Mouse (Mus musculus) hindbrain, embryonic 16.5 days (tissue): Measurements from ENCODE around the gene E2f8. TPM values are rescaled to one million over a fixed set of nuclear protein-coding genes. Genes with fewer than 3 reads are reported as not detected.

Experiments
- ATAC-seq: fragments of 200-750 bp; cut with Nextera tagmentation; 2 replicates; pipeline ENCODE4 v1.8.0; 2017; ENCODE audit warnings: moderate TSS enrichment, moderate library complexity
- H3K27ac ChIP-seq: fragments of 300-500 bp; sonication (generic); 2 replicates; pipeline ENCODE4 v1.5.1; 2014; ENCODE audit warnings: low read depth, mild to moderate bottlenecking, control low read depth, low read length, moderate library complexity
- H3K27me3 ChIP-seq: fragments of 300-500 bp; sonication (generic); replicated peaks from 2 replicates; pipeline ENCODE4 v1.6.1; 2014; ENCODE audit warnings: low read length; ENCODE audit not compliant: control insufficient read depth, insufficient read depth
- H3K36me3 ChIP-seq: fragments of 300-500 bp; sonication (generic); 2 replicates; pipeline ENCODE4 v1.6.1; 2014; ENCODE audit warnings: mild to moderate bottlenecking, low read length, moderate library complexity, mixed read lengths; ENCODE audit not compliant: control insufficient read depth, insufficient read depth
- H3K4me1 ChIP-seq: fragments of 300-500 bp; sonication (generic); 2 replicates; pipeline ENCODE4 v1.6.1; 2014; ENCODE audit warnings: low read depth, low read length; ENCODE audit not compliant: control insufficient read depth, insufficient read depth
- H3K4me2 ChIP-seq: fragments of 300-500 bp; sonication (generic); 2 replicates; pipeline ENCODE4 v1.6.1; 2014; ENCODE audit warnings: mild to moderate bottlenecking, low read length, control low read depth, moderate library complexity
- H3K4me3 ChIP-seq: fragments of 300-500 bp; sonication (generic); 2 replicates; pipeline ENCODE4 v1.5.1; 2014; ENCODE audit warnings: mild to moderate bottlenecking, low read length, control low read depth, moderate library complexity
- H3K9ac ChIP-seq: fragments of 300-500 bp; sonication (generic); 2 replicates; pipeline ENCODE4 v1.6.1; 2014; ENCODE audit warnings: low read depth, mild to moderate bottlenecking, control low read depth, low read length, moderate library complexity
- H3K9me3 ChIP-seq: fragments of 300-500 bp; sonication (generic); 2 replicates; pipeline ENCODE4 v1.6.1; 2014; ENCODE audit warnings: mild to moderate bottlenecking, low read length, moderate library complexity; ENCODE audit not compliant: control insufficient read depth
- WGBS: fragments of 180-500 bp; shearing (Covaris S2); extraction: QIAGEN DNeasy Blood & Tissue Kit; methylation state at CpG from one replicate; pipeline ENCODE4 v1.1.7; 2014; 5-methylcytosine and 5-hydroxymethylcytosine counted together
- polyA plus RNA-seq: library from polyadenylated mRNA; unstranded; fragments of >200 nt; fragmentation: Nextera tagmentation; extraction: Ambion mirVana; gene quantifications from 2 replicates; pipeline ENCODE4 v1.2.1, GENCODE M21; 2015

Gene E2f8
- 2.5 and 3.7 TPM in 2 replicates for polyA plus RNA-seq

- H3K27ac ChIP-seq: no peak within 1 kb of the TSS
Observed at GRCm38 (mm10) chr7:48881486-48881885, at the start of gene E2f8. TSS of gene E2f8 (minus strand) at chr7:48881596.

GRCm38 (mm10) chr7:48930399-48930798 is 49.0 kb upstream of the E2f8 start:
- H3K4me1 ChIP-seq: no peaks in the 10 kb centered on the region
- H3K36me3 ChIP-seq: no peaks in the 10 kb centered on the region
- no peak overlapping the region for H3K4me2 ChIP-seq
- H3K9me3 ChIP-seq: no peaks in the 10 kb centered on the region
- peaks cover 2% of the 10 kb centered on the region; the same call in 1 of the 2 replicates for H3K27me3 ChIP-seq
- no peak overlapping the region for H3K27ac ChIP-seq
- peak; percentile 78; the same call in 1 of the 2 replicates for ATAC-seq
- no peak overlapping the region for H3K9ac ChIP-seq
- H3K4me3 ChIP-seq: no peak overlapping the region
- WGBS: 24% methylated on average over 5 of the region's 5 CpGs

More at GRCm38 (mm10) chr7:48881486-48881885, at the start of gene E2f8:
- Histone ChIP-seq H3K27me3 (peaks cover 12% of the 10 kb centered on the region), H3K4me3 (peak within 1 kb of the TSS; percentile 72), H3K36me3 (no peaks in the 10 kb centered on the region), H3K9ac (peak within 1 kb of the TSS; percentile 57), H3K4me1 (peaks cover 7% of the 10 kb centered on the region), H3K9me3 (no peaks in the 10 kb centered on the region), H3K4me2 (peak within 1 kb of the TSS; percentile 100)
- ATAC-seq: peak; percentile 57
- under 1% methylated on average over 28 of the region's 41 CpGs for WGBS

DNA sequence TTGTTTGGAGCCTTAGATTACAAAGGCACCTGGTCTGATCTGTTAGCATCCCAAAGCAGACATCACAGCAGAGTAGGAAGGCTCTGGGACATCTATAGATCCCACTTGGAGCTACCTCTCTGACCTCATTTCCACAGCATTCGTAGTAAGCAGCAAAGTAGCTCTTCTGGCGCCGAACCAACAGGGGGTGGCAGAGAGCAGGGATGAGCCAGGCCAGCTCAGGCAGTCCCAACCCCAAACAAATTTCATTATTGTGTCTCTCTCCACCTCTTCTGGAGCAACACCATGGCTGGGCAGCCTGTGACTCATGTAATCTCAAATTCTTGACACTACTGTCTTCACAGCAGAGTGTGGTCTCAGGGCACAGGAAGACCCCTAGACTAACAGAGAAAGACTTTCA is 47.0 kb upstream of the E2f8 start:
- H3K9me3 ChIP-seq: no peaks in the 10 kb centered on the region
- no peaks in the 10 kb centered on the region for H3K4me1 ChIP-seq
- H3K27ac ChIP-seq: no peak overlapping the region
- no peak for ATAC-seq
- no peak overlapping the region for H3K4me2 ChIP-seq
- H3K27me3 ChIP-seq: no peaks in the 10 kb centered on the region
- no peak overlapping the region for H3K4me3 ChIP-seq
- 4% methylated on average over 3 of the region's 3 CpGs for WGBS
- H3K9ac ChIP-seq: no peak overlapping the region
- no peaks in the 10 kb centered on the region for H3K36me3 ChIP-seq

GRCm38 (mm10) chr7:48925214-48925613 is 43.8 kb upstream of the E2f8 start:
- WGBS: 85% methylated on average over 3 of the region's 3 CpGs
- H3K4me2 ChIP-seq: no peak overlapping the region
- no peak overlapping the region for H3K4me3 ChIP-seq
- ATAC-seq: no peak
- no peak overlapping the region for H3K27ac ChIP-seq
- no peaks in the 10 kb centered on the region for H3K36me3 ChIP-seq
- no peaks in the 10 kb centered on the region for H3K9me3 ChIP-seq
- H3K4me1 ChIP-seq: no peaks in the 10 kb centered on the region; the same call in none of the 2 replicates
- no peak overlapping the region for H3K9ac ChIP-seq
- H3K27me3 ChIP-seq: no peaks in the 10 kb centered on the region

- Histone ChIP-seq H3K27me3 (no peaks in the 10 kb centered on the region), H3K36me3 (no peaks in the 10 kb centered on the region), H3K9me3 (no peaks in the 10 kb centered on the region), H3K9ac (no peak overlapping the region), H3K4me1 (no peaks in the 10 kb centered on the region; the same call in none of the 2 replicates), H3K4me3 (no peak overlapping the region), H3K4me2 (no peak overlapping the region), H3K27ac (no peak overlapping the region)
- 81% methylated on average over 10 of the region's 10 CpGs for WGBS
- no peak for ATAC-seq
Observed at GRCm38 (mm10) chr7:48923620-48924019, 42.2 kb upstream of the E2f8 start.

DNA sequence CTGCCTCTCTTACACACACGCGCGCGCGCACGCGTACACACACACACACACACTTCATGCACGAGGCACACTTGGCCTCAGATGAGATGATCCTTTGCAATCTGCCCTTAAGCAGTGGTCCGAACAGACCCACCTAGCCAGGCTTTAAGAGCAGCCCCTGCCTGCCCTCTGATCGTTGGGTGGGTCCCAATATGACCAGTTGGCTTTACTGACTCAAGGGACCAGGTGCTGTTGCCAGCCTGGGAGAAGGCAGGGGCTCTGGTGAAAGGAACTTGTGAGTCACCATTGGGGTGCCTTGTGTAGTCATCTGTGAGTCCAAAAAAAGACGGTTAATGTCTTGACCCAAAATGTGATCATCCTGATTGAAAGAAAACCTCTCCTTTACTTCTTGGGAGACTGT is 37.0 kb upstream of the E2f8 start:
- no peak overlapping the region for H3K9ac ChIP-seq
- H3K27me3 ChIP-seq: no peaks in the 10 kb centered on the region; the same call in 1 of the 2 replicates
- no peaks in the 10 kb centered on the region for H3K36me3 ChIP-seq
- no peak overlapping the region for H3K4me3 ChIP-seq
- no peak overlapping the region for H3K27ac ChIP-seq
- peaks cover 7% of the 10 kb centered on the region for H3K4me1 ChIP-seq
- 25% methylated on average over 11 of the region's 11 CpGs for WGBS
- no peak for ATAC-seq
- H3K9me3 ChIP-seq: no peaks in the 10 kb centered on the region
- no peak overlapping the region for H3K4me2 ChIP-seq

DNA sequence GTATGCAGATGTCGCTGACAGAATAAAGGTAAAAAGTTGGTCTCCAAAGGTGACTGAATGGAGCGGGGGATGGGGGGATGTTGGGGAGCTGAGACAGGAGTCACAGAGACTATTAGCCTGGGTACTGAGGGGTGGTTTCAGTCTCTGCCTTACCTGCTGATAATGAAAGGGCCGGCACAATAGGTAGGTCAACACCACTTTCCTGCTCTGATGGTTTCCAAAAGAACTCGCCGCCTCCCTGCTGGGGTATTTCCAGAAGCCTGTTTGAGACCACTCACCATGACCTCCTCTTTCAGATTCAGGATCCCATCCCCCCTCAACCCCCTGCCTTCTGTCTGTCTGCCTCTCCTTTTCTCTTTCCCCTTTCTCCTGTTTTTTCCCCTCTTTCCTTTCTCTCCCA is 36.6 kb upstream of the E2f8 start:
- WGBS: 10% methylated on average over 5 of the region's 5 CpGs
- H3K4me2 ChIP-seq: no peak overlapping the region
- no peaks in the 10 kb centered on the region for H3K36me3 ChIP-seq
- H3K4me3 ChIP-seq: no peak overlapping the region
- H3K9me3 ChIP-seq: no peaks in the 10 kb centered on the region
- no peaks in the 10 kb centered on the region; the same call in 1 of the 2 replicates for H3K27me3 ChIP-seq
- no peak overlapping the region for H3K9ac ChIP-seq
- no peak for ATAC-seq
- peaks cover 7% of the 10 kb centered on the region for H3K4me1 ChIP-seq
- H3K27ac ChIP-seq: no peak overlapping the region

DNA sequence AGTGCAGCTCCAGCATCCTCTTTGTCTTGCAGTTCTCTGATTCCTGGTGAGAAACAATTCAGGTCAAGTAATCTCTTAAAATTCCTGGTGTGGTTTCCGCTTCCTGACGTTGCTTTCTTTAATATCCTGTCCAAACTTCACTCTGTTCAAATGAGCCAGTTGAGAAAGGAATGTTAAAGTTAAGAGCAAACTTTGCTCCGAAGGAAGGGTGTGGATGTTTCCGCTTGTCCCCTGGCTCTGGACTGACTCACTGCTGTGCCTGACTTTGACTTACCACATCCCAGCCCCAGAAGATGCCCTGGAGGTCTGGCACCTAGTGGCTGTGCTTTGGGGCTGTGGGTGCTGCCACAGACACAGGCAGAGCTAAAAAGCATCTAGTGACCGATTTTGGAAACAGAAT is 36.1 kb upstream of the E2f8 start:
- no peak for ATAC-seq
- 34% methylated on average over 5 of the region's 5 CpGs for WGBS

GRCm38 (mm10) chr7:48914630-48915506 is 33.5 kb upstream of the E2f8 start:
- no peaks in the 10 kb centered on the region for H3K9me3 ChIP-seq
- H3K9ac ChIP-seq: no peak overlapping the region
- no peak overlapping the region for H3K4me3 ChIP-seq
- H3K36me3 ChIP-seq: no peaks in the 10 kb centered on the region
- no peaks in the 10 kb centered on the region; the same call in 1 of the 2 replicates for H3K27me3 ChIP-seq
- peak; percentile 55 for ATAC-seq
- H3K4me1 ChIP-seq: peaks cover 11% of the 10 kb centered on the region
- H3K4me2 ChIP-seq: no peak overlapping the region
- no peak overlapping the region for H3K27ac ChIP-seq
- 35% methylated on average over 12 of the region's 12 CpGs for WGBS

More for the DNA sequence above, 36.1 kb upstream of the E2f8 start:
- Histone ChIP-seq H3K36me3 (no peaks in the 10 kb centered on the region), H3K27ac (no peak overlapping the region), H3K4me1 (peaks cover 7% of the 10 kb centered on the region), H3K9ac (no peak overlapping the region), H3K9me3 (no peaks in the 10 kb centered on the region), H3K4me3 (no peak overlapping the region), H3K4me2 (no peak overlapping the region), H3K27me3 (no peaks in the 10 kb centered on the region; the same call in 1 of the 2 replicates)
